Mouse (Mus musculus): ENCODE results near the gene Braf. TPM values are rescaled to one million over a fixed set of nuclear protein-coding genes. Genes with fewer than 3 reads are reported as not detected.

The Braf gene
- total RNA-seq, 2 experiments from 2014 or later, result 118 to 131 TPM

- no peak for DNase-seq
Measured at GRCm38 (mm10) chr6:39555648-39555945, 169.7 kb downstream of the Braf start.

- no peak for DNase-seq
Measured at GRCm38 (mm10) chr6:39554888-39555647, 170.2 kb downstream of the Braf start.

Other genes starting within 250 kb of the Braf start
- gene Dennd2a, start 167.6 kb downstream of the Braf start, total RNA-seq (2021), result 10 to 100 TPM; 34.6 to 38.9 TPM
- 10 to 100 TPM; 29.7 to 33.1 TPM for gene Adck2, start 151.6 kb downstream of the Braf start, total RNA-seq (2021)
- gene Gm42420, start 139.7 kb downstream of the Braf start, total RNA-seq (2021), result 1 to 10 TPM in 1 of 2 experiments, not detected in 1; 2.2 TPM
- 100 to 1,000 TPM; 183 to 193 TPM for gene Ndufb2, start 132.9 kb downstream of the Braf start, total RNA-seq (2021)
- gene Mrps33, start 85.5 kb upstream of the Braf start, total RNA-seq (2021), result 100 to 1,000 TPM; 106 to 107 TPM
- gene Tmem178b, start 147.8 kb upstream of the Braf start, total RNA-seq (2021), result 100 to 1,000 TPM; 167 to 171 TPM